Mouse (Mus musculus) urinary bladder, postnatal 25 days (tissue): ENCODE measurements around the gene Rapsn.

Experiments used
- DNase-seq: peaks from one replicate; pipeline ENCODE4 v3.0.0; 2022; ENCODE audit warnings: low spot score

Rapsn gene

DNA sequence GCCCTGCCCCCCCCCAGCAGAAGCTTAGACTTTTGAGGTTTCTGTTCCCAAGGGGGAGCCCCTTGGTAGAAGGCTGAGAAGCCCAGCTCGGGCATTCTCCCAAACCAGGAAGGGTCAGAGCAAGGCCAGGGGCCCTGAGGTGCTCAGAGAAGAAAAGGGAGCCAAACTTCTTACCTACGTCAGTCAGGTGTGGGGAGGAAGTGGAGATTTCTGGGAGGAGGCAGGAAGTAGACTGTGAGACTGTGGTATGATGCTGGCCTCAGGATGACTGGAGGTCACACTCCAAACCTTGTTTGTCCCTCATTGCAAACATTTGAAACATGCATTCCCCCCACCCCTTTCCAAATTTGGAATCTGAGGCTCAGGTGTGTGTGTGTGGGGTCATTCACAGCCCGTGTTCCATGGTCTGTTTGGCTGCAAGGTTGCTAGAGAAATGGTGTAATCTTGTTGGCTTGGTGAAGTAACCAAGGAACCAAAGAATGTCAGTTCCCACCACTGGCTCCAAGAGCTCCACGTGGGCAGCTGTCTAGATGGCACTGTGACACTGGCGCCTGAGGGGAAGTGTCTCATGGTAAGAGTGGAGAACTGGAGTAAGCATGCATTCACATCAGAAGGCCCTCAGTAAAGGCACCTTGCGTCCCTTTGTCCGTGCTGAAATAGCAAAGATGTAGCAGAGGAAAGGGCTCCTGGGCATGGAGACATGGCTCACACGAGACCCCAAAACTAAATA is 45.5 kb downstream of the Rapsn start:
- DNase-seq, result no peak

DNA sequence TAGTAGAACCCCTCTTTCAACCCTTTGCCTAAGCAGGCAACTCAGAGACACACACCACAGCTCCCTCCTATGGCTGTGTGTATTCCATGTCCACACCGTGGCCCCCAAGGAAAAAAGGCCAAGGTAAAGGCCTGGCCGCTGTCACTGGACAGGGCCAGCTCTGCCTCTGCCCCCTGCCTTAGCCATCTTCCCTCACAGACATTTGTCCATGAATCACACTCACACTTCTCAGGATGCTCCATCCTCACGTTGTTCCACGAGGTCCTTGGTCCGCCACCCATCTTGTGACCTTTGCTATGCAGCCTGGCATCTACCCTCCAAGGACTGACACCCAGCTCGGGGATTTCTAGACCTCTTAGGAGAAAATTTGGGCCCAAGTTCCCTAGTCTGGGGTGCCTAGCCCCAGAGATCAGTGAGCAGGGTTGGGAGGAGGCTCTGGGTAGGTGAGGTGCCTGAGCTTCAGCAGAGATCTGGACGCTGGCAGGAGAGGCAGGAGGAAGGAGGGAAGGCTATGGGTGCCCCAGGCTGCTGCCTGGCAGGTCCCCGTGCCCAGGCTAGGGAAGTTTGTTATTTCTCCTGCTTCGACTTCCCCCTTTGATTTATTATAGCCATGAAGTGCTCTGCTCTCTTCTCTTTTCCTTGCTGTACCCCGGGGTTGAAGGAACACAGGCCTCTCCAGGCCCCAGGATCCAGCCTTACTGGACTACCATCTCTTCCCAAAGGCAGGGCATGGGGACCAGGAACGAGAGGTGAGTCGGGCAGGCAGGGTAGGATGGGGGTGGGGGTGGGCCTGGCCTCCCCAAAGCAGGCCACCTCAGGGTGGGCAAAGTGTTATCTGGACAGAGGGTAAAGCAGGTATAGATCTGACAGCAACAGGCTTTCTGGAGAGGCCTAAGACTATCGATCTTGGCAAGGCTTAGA is 46.6 kb downstream of the Rapsn start, which contains the start of gene Spi1:
Spi1 (plus strand) TSS at position 616 of the 921 bp plus-strand sequence.
- DNase-seq, result no peak

DNA sequence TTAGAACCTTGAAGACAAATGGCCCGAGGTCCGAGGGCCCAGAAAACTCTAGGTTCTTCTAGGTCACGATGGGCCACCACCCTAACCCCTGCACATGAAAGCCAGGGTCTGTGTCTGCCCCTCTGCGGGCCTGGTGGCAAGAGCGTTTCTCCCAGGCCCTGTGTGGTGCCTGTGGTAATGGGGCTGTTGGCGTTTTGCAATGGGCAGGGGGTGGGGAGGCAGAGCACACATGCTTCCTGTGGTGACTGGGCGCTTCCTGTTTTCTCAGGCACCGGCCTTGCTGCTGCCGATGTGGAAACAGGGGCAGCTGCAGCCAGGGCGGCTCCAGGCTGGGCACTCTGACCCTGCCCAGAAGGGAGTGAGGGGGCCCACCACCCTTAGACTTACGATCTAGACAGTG is 47.4 kb downstream of the Rapsn start:
- DNase-seq, result no peak

DNA sequence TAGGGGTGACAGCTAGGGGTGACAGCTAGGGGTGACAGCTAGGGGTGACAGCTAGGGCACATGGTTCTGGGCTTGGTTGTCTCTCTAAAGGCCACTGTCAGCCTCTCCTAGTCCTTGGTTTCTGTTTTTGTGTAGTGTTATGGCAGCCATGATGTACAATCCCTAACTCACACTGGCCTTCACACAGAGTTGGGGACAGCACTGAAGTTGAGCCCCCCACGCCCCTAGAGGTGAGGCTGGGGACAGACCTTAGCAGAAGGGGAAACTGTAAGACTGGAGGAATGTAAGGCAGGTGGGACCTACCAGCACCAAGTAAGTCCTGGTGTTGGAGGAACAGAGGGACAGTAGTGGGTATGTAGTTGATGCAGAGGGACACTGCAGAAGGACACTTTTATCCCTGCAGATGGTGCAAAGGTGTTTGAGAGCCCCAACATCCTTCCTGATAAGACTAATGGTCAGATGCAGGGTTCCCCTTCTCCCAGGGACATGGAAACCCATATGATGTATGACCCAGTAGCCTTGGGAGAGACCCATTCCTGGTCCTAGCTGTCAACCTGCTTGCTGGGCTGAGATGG is 48.0 kb downstream of the Rapsn start:
- DNase-seq, result no peak

DNA sequence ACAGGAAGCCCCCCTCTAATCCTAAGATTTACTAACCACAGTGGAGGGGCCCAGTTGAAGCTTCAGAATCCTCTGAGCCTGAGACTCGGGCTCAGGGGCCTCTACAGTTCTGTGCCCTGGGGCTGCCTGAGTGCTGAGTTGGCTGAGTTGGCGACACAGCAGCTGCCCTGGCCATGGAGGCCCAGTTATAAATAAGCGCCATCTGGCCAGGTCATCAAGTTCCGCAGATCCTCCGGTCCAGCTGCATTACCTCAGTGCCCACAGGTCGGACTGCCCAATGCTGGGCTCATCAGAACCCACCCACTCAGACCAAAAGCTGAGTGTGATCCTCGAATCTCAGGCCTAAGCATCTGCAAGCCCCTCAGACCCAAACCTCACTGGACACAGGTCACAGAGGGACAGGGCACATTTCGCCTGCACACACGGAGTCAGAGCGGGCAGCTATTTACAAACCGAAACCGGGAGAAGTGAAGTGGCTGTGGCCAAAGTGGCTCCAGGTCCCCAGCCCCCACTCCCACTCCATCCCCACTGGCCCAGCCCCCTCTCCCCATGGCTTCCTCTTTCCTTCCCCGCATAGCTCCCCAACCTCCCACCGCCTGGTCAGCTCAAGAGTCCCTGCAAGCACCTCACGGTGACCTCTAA is 48.9 kb downstream of the Rapsn start:
- DNase-seq, result no peak

DNA sequence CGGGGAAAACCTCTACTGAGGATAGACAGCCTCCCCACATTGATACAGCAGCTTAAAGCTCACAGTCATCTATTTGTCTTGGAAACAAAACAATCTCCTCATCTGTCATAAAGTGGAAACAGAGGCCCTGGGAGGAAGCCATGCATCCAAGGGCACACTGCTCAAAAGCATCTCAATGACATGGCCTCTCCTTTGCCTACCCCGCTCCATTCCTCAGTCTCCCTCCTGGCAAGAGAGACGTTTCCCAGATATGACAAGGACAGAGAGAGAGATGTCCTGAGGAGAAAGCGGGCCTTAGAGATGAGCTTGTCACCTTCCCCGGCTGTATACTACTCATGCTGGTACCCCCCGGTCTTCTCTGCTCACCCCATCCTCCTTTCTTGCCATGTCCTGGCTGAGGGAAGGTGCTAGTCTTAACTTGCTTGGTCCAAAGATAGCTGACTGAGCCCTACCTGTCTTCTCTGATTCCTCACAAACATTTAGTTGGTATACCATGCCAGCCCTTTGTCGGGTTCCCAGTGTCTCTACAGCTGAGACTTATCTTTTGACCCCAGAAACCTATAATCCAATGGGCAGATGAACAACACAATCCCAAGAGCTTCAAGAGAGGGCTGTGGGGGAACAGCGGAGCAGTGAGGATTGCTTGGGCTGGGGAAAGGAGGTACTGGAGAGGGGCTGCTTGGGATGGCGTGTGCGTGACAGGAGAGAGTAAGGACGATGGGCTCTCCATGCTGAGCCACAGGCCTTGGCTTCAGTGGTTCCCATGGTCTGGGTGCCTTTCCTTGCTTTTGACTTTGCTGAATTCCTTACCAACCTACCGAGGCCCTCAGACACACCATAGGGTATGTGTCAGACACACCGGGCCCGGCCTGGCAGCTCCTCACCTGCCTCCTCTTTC is 50.3 kb downstream of the Rapsn start:
- DNase-seq, result no peak

DNA sequence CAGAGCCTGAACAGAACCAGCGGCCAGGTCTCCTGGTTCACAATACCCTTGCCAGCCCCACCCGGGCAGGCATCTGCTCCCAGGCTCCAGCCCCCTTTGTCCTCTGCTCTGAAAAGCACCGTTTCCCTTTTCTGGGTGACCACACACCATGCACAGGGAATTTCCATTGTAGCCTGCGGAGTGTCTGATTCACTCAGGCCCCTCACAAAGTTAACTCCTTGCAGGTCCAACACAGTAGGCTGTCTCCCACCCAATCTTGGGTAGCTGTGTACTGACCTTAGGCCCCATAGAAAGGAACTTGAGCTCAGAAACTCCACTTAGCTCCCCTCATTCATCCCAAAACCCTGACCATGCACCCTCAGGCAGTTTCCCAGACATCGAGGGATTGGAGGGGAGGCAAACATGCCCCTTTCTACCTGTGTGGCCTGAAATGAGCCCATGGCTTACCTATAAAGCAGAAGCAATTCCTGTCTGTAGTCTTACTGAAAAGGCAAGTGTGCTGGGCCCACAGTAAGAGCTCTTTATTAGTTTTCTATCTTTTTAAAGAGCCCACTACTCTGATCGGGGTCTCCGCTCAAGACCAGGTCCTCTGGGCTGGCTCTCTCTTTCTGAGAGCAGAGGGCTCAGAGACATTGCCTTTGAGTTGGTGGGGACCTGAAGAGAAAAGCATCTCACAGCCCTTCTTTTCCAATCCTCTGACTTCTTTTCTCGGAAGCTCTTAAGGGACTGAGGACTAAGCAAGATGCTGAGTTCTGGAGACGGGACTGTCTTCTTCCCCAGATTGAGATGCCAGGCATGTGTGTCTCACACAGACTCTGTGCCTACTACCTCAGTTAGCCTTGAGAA is 51.2 kb downstream of the Rapsn start:
- no peak for DNase-seq

DNA sequence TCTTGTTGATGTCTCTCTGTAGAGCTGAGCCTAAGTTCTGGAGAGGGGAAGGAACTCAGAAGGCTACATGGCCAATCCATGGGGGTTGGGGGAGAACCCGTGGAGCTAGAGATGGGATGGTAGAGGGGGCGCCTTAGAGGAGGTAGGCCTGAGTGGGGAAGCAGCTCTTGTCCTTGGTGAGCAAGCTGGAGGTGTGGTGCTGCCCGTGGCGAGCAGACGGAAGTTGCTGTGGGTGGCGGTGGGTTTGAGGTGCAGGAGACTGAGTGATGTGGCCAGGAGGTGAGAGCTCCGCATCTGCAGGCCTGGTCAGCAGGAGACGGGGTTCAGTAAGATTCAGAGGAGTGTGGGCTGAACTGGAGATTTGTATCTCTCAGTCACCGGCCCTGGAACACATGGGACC is 52.0 kb downstream of the Rapsn start:
- DNase-seq, result no peak

DNA sequence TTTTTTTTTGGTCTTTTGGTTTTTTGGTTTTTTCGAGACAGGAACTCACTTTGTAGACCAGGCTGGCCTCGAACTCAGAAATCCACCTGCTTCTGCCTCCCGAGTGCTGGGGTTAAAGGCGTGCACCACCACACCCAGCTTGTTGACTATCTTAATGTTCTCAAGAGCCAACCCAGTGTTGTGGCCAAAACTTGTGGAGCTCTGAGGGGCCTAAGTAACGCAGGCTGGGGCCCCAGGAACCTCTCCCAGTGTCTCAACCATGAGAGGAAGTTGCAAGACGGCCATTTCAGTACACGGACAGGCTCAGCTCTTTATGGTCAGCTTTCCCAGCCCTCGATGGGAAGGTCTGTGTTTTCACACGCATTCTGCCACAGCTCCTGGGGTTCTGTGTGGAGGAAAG is 53.6 kb downstream of the Rapsn start:
- no peak for DNase-seq

DNA sequence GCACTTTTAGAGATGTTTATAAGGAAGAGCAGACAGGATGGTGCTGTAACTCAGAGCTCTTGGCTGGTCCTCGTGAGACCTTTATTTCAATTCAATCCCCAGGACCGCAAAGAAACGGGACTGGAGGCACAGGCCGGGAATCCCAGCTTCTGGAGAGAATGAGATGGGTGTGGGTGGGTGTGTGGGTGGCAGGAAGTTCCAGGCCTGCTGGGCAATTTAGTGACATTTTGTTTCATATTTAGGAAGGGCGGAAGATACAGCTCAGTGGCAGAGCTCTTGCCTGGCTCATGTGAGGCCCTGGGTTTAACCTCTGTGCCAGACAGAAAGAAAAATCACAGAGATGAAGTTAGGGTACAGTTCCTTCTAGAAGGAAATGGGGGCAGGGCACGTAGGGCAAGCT is 54.8 kb downstream of the Rapsn start:
- no peak for DNase-seq

DNA sequence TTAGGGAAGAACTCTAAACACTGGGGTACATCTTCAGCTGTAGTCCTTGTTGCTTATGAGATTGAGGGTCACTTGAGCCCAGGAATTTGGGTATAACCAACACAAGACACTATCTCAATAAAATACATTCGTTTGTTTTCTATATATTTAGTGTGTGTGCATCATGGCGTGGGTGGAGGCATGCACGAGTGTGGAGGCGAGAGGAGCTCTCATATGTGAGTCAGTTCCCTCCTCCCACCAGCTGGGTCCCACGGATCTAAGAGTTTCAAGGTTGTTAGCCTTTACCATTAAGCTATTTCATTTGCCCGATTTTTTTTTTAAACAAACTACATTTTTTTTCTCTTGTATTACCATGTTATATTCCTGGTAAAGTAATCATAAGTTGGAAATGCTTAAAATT is 55.4 kb downstream of the Rapsn start:
- no peak for DNase-seq
